Mouse (Mus musculus) testis, postnatal 14 days (tissue): ENCODE measurements around the gene Fam71a.
"Not testable (repeated sequence)": the region's sequence is repeated elsewhere in the genome, so short reads cannot be mapped to it uniquely, and the experiment has no call there.

Experiments
- DNase-seq: peaks from one replicate; pipeline ENCODE4 v3.0.0; 2021; ENCODE audit warnings: low spot score

The Fam71a gene

GRCm38 (mm10) chr1:191181469-191182259, 17.0 kb upstream of the Fam71a start:
- no peak for DNase-seq

- DNase-seq = no peak
Measured at GRCm38 (mm10) chr1:191180397-191180796, 15.8 kb upstream of the Fam71a start.

- no peak for DNase-seq
Measured at GRCm38 (mm10) chr1:191179846-191180245, 15.2 kb upstream of the Fam71a start.

GRCm38 (mm10) chr1:191178511-191179188, 14.0 kb upstream of the Fam71a start:
- DNase-seq = no peak

- no peak for DNase-seq
Measured at GRCm38 (mm10) chr1:191176887-191177286, 12.3 kb upstream of the Fam71a start.

GRCm38 (mm10) chr1:191172487-191172886, 7.9 kb upstream of the Fam71a start:
- DNase-seq = no peak

GRCm38 (mm10) chr1:191170444-191170843, 5.8 kb upstream of the Fam71a start:
- DNase-seq = no peak

- DNase-seq = no peak
Measured at GRCm38 (mm10) chr1:191166189-191166588, 1.6 kb upstream of the Fam71a start.

GRCm38 (mm10) chr1:191154314-191154713, 10.3 kb downstream of the Fam71a start:
- DNase-seq = no peak

- peak; percentile 16 for DNase-seq
Measured at GRCm38 (mm10) chr1:191153052-191153451, 11.6 kb downstream of the Fam71a start.

GRCm38 (mm10) chr1:191150924-191151605, 13.6 kb downstream of the Fam71a start:
- no peak for DNase-seq

- DNase-seq = not testable (repeated sequence)
Measured at GRCm38 (mm10) chr1:191149489-191149888, 15.1 kb downstream of the Fam71a start.

- no peak for DNase-seq
Measured at GRCm38 (mm10) chr1:191140983-191141382, 23.6 kb downstream of the Fam71a start.

GRCm38 (mm10) chr1:191138874-191139495, 25.6 kb downstream of the Fam71a start:
- no peak for DNase-seq

GRCm38 (mm10) chr1:191138436-191138835, 26.2 kb downstream of the Fam71a start:
- no peak for DNase-seq

- no peak for DNase-seq
Measured at GRCm38 (mm10) chr1:191135406-191135805, 29.2 kb downstream of the Fam71a start.

- no peak for DNase-seq
Measured at GRCm38 (mm10) chr1:191132934-191133333, 31.7 kb downstream of the Fam71a start.

- no peak for DNase-seq
Measured at GRCm38 (mm10) chr1:191132240-191132639, 32.4 kb downstream of the Fam71a start.

- DNase-seq = no peak
Measured at GRCm38 (mm10) chr1:191131692-191132091, 32.9 kb downstream of the Fam71a start.

- DNase-seq = no peak
Measured at GRCm38 (mm10) chr1:191125811-191126638, 38.6 kb downstream of the Fam71a start.

- DNase-seq = no peak
Measured at GRCm38 (mm10) chr1:191124288-191124687, 40.3 kb downstream of the Fam71a start.
